Mouse (Mus musculus): ENCODE data around the gene Bckdk. TPM values are rescaled to one million over a fixed set of nuclear protein-coding genes. Genes with fewer than 3 reads are reported as not detected.
A peak's percentile ranks its signal among the peaks of the same experiment; 100 is the strongest.

Gene Bckdk
- total RNA-seq (2021), result 10 to 100 TPM; 39.2 to 43.5 TPM

DNA sequence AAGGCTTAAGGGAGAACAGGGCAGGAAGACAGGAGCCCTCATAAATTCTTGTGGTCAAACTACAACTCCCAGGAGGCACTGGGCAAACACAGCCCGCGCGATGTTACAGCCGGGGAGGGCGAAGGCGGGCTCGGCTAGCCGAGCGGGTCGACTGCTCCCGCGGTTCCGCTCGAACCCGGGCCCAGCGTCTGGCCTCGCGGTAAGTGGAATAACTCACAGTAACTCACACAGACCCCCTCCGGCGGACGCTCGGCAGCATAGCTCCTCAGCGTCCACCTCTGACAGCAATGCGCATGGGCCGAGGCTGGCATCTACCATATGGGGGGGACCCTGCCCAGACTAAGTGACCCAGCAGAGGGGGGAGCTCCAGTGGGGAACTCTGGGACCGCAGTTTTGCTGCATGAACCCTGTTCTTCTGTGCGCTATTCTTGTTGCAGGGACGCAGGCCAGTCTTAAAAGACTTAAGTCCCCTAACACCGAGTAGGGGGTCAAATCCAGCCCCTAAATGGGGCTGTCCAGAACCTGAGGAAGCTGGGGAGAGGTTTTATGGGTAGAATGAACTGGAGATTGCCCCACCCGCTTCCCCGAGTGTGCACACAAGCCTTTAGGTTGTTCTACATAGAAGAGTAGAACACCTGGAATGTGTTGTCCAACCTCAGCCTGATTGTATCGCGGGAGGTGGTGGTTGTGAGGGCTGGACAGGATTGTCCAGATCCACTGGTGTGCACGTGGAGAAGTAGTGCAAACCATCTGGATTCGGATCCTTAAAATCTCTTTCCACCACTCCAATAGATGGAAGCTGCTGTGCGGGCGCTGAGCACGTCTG is at the start of gene Bckdk:
Bckdk (plus strand) TSS at position 112 of the 826 bp plus-strand sequence.
- DNase-seq, result peak; percentile 77
- intact Hi-C loops (cut with DNase I), result no loop called here

- intact Hi-C loops (cut with DNase I), result no loop called here
Observed at GRCm38 (mm10) chr7:127858258-127858657, 45.6 kb upstream of the Bckdk start.

GRCm38 (mm10) chr7:127866434-127866833 is 37.4 kb upstream of the Bckdk start:
- intact Hi-C loops (cut with DNase I), result no loop called here
- DNase-seq, result no peak

More at GRCm38 (mm10) chr7:127858258-127858657, 45.6 kb upstream of the Bckdk start:
- no peak for DNase-seq

DNA sequence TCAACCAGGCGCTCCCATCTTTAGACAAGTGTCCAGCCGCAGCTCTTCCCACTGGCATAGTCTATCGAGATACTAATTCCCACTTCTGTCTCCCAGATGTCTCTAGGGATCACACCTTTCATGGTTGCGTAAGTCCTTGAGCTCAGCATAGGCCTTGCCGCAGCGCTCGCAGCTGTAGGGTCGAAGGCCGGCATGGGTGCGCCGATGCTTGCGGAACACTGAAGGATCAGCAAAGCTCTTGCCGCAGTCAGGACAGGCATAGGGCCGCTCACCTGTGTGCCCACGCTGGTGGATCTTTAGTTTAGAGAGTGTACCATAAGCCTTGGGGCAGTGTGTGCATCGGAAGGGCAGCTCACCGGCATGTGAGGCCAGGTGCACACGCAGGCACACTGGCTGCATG is 36.2 kb upstream of the Bckdk start:
- intact Hi-C loops (cut with DNase I), result no loop called here
- no peak for DNase-seq

GRCm38 (mm10) chr7:127869149-127869810 is 34.6 kb upstream of the Bckdk start:
- intact Hi-C loops (cut with DNase I), result no loop called here
- no peak for DNase-seq

DNA sequence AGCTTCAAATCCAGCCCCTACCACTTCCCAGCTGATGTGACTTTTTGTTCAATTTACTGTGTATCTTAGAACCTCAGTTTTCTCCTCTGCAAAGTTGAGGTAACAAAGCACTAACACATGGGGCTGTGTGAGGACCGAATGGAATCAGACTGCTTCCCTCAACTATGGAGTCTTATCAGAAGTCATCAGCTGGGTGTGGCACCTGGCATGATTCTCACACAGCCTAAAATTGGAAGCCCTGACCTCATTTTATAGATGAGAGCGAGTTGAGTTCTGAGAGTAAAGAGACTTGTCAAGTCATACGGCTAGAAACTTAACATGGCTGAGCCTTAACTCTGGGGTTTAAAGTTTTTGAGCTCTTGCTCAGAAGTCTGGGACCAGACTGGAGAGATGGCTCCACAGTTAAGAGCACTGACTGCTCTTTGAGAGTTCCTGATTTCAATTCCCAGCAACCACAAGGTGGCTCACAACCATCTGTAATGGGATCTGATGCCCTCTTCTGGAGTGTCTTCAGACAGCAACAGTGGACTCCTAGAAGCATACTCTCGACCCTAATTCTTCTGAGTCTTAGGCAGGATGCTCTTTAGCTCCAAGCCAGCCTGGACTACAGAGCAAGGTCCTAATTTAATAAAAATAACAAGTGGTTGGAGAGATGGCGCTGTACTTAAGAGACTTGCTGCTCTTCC is 33.6 kb upstream of the Bckdk start:
- intact Hi-C loops (cut with DNase I), result no loop called here
- DNase-seq, result no peak

- intact Hi-C loops (cut with DNase I), result no loop called here
- no peak for DNase-seq
Observed at GRCm38 (mm10) chr7:127874812-127875626, 28.9 kb upstream of the Bckdk start.

- intact Hi-C loops (cut with DNase I), result no loop called here
- DNase-seq, result peak; percentile 98
Observed at GRCm38 (mm10) chr7:127875627-127876001, 28.3 kb upstream of the Bckdk start.

GRCm38 (mm10) chr7:127876041-127876466 is 27.8 kb upstream of the Bckdk start, which contains the start of gene Zfp646:
Gene Zfp646 (plus strand): TSS chr7:127876221.
- intact Hi-C loops (cut with DNase I), result no loop called here
- peak; percentile 85 for DNase-seq

- DNase-seq, result peak; percentile 92
- intact Hi-C loops (cut with DNase I), result no loop called here
Observed at GRCm38 (mm10) chr7:127876467-127877348, 27.2 kb upstream of the Bckdk start, which contains the start of gene Zfp668. Gene Zfp668 (minus strand): TSS chr7:127876828.

- no peak for DNase-seq
- intact Hi-C loops (cut with DNase I), result no loop called here
Observed at GRCm38 (mm10) chr7:127879301-127879700, 24.6 kb upstream of the Bckdk start.

DNA sequence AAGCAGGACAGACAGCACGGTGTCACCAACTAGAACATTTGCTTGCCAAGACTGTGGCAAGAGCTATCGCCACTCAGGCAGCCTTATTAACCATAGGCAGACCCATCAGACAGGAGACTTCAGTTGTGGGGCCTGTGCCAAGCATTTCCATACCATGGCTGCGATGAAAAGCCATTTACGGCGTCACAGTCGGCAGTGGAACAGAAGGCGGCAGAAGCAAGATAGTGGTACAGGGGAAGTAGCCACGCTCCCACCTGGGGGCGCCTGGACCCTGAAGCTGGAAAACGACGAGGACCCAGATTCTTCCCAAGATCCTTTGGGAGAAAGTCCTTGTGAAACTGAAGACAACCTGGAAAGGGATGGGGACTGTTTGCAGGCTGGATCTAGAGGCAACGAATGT is 23.5 kb upstream of the Bckdk start:
- DNase-seq, result no peak
- intact Hi-C loops (cut with DNase I), result no loop called here

DNA sequence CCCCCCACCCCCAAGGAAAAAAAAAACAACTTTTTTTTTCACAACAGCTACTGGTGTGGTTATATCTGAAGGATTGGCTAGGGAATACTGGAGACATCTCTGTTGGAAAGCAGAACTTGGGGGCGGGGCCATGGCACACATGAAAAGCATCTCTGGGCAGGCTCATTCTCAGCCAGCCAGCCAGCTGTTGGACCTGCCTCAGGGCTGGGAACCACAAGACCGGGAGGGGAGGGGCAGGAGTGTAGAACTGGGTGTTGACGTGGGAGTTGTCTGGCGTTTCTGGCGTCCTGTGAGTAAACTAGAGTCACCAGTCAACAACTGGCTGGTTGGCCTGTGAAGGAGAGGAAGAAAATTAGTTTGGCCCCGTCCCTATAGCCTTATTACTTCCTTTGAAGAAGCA is 17.9 kb upstream of the Bckdk start:
- DNase-seq, result no peak
- intact Hi-C loops (cut with DNase I), result no loop called here

- DNase-seq, result no peak
Observed at GRCm38 (mm10) chr7:127886551-127886950, 17.3 kb upstream of the Bckdk start.

GRCm38 (mm10) chr7:127887191-127887590 is 16.7 kb upstream of the Bckdk start:
- intact Hi-C loops (cut with DNase I), result no loop called here
- no peak for DNase-seq

More at GRCm38 (mm10) chr7:127886551-127886950, 17.3 kb upstream of the Bckdk start:
- intact Hi-C loops (cut with DNase I), result no loop called here

DNA sequence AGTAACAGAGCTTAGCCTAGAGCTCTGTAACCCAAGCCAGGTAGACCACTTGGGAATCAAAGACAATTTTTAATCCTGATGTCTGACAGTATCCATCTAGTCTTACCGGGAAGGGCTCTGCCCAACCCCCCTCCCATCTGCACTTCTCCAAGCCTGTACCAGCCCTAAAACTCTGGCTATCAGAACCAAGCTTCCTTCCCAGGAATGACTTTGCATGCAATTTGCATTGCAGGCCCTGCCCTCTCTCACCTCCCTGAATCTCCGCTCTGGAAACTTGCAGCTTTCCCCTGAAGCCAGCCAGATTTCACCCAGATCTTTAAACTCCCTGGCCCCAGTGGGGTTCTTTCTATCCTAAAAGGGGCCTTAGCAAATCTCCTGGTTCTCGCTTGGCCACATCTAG is 16.1 kb upstream of the Bckdk start:
- intact Hi-C loops (cut with DNase I), result no loop called here
- no peak for DNase-seq

DNA sequence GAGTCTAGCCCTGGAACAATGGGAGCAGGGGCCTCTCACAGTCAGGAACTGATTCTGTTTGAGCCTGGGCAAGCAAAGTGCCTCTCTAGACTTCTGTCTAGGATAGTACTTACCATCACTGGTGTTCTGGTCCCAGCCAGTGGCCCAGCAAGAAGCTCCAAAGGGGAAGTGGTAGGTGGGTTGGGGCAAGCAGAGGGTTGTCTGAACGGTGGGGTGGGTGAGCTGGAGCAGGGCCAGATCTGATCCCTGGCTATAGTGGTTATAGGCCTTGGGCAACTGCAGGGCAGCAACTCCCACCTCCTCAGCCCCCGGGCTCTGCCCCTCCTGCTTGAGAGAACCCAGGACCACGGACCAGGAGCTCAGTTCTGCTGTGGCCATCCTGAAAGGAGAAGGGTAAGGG is 15.1 kb upstream of the Bckdk start:
- no peak for DNase-seq
- intact Hi-C loops (cut with DNase I), result no loop called here

- DNase-seq, result no peak
- intact Hi-C loops (cut with DNase I), result no loop called here
Observed at GRCm38 (mm10) chr7:127890798-127891197, 13.1 kb upstream of the Bckdk start, which contains the start of gene Prss53. Gene Prss53 (minus strand): TSS chr7:127890970.

DNA sequence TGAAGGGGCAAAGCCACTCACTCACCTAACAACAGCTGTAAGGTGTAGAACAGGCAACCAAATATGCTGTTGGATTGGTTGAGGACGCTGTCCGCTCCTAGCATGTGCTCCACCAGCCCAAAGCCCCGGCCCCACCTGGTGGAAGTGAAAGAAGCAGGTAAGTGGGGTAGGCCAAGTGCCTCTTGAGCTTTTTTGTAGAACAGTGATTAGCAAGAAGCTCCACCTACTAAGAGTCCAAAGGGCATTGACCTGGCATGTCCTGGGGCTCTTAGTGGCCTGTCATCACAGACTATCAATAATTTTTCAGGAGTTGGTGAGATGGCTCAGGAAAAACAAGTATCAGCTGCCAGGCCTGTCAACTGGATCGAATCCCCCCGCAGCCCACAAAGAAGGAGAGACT is 9.4 kb upstream of the Bckdk start:
- no peak for DNase-seq
- intact Hi-C loops (cut with DNase I), result no loop called here

Data from left cerebral cortex, postnatal 4 days (tissue).